Mouse (Mus musculus): ENCODE data around the gene Vmn1r56.
"Not testable (repeated sequence)": the region's sequence is repeated elsewhere in the genome, so short reads cannot be mapped to it uniquely, and the experiment has no call there.

Gene Vmn1r56

DNA sequence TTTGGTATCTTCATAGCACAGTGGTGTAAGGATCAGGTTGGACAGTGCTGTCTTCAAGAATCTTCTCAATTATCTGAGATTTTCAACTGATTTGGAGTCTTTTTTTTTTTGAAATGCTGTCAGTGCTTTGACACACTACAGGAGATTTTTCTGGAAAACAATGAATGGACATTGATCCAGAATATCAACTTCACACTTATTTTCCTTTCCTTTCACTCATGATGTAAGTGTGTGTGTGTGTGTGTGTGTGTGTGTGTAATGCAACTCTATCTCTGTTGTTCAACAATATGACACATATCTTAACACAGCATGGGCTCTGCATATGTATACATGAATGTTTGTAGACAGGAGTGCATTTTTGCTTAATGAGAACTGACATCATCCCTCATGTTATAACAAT is at the start of gene Vmn1r56:
TSS of gene Vmn1r56 (minus strand) at position 101 of the 400 bp plus-strand sequence.
- not testable (repeated sequence) for DNase-seq

GRCm38 (mm10) chr7:5218193-5218592 is 21.6 kb upstream of the Vmn1r56 start, which contains the start of gene Vmn1r57:
Vmn1r57 (plus strand) TSS chr7:5218493.
- DNase-seq, result not testable (repeated sequence)

DNA sequence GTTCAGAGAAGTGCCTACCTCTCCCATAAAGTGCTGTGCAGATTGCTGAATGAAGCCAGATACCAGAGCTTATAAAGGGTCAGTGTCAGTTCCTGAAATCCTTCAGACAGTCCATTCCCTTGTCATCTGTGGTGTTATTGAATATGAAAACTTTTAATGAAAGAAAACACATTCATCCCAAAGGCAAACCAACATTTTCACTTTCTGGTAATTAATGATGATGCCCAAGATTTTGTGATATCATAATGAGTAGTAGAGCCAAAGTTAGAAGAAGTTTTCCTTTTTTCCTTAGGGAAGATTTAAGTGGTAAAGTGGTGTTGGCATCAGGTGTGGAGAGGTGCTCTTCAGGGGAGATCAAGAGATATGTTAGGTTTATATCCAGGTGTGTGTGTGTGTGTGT is 47.0 kb downstream of the Vmn1r56 start, which contains the start of gene Vmn1r55:
TSS of gene Vmn1r55 (minus strand) at position 101 of the 400 bp plus-strand sequence.
- DNase-seq, result not testable (repeated sequence)

Measured in thymus, postnatal 36 days (tissue).